Mouse (Mus musculus) myocyte (in vitro differentiated cells): Measurements from ENCODE around the gene Bdh1.

Experiments
- E2F4 ChIP-seq: IDR thresholded peaks from one replicate; pipeline ENCODE4 v1.6.1; 2011; ENCODE audit warnings: mild to moderate bottlenecking, control low read depth, moderate library complexity; ENCODE audit not compliant: insufficient read depth
- MAX ChIP-seq: IDR thresholded peaks from one replicate; pipeline ENCODE4 v1.6.1; 2011; ENCODE audit warnings: low read depth, mild to moderate bottlenecking, control low read depth
- MYOD1 ChIP-seq, 3 experiments: IDR thresholded peaks; one replicate each; pipeline ENCODE4 v1.6.1; 2011; ENCODE audit warnings: control low read depth in 2 of 3, low read depth in 2 of 3, mild to moderate bottlenecking in 2 of 3, moderate library complexity in 1 of 3; ENCODE audit not compliant: insufficient read length in 2 of 3, control insufficient read depth in 1 of 3
- MYOG ChIP-seq, 3 experiments: IDR thresholded peaks; one replicate each; pipeline ENCODE4 v1.6.1; 2011; ENCODE audit warnings: control low read depth in 2 of 3, low read depth in 2 of 3, mild to moderate bottlenecking in 2 of 3; ENCODE audit not compliant: insufficient read length in 2 of 3, control insufficient read depth in 1 of 3, insufficient read depth in 1 of 3
- POLR2A ChIP-seq: IDR thresholded peaks from one replicate; pipeline ENCODE4 v1.6.1; 2011; ENCODE audit warnings: low read depth, mild to moderate bottlenecking, control low read depth, moderate library complexity; ENCODE audit not compliant: insufficient read length
- SRF ChIP-seq: IDR thresholded peaks from one replicate; pipeline ENCODE4 v1.6.1; 2011; ENCODE audit warnings: low read depth; ENCODE audit not compliant: control insufficient read depth, insufficient read length
- TCF12 ChIP-seq: IDR thresholded peaks from one replicate; pipeline ENCODE4 v1.6.1; 2011; ENCODE audit warnings: mild to moderate bottlenecking, control low read depth; ENCODE audit not compliant: poor library complexity, insufficient read depth, severe bottlenecking
- TCF3 ChIP-seq: IDR thresholded peaks from one replicate; pipeline ENCODE4 v1.6.1; 2011; ENCODE audit warnings: low read depth, control low read depth; ENCODE audit not compliant: insufficient read length
- USF1 ChIP-seq: IDR thresholded peaks from one replicate; pipeline ENCODE4 v1.6.1; 2011; ENCODE audit warnings: low read depth, mild to moderate bottlenecking, control low read depth, moderate library complexity

DNA sequence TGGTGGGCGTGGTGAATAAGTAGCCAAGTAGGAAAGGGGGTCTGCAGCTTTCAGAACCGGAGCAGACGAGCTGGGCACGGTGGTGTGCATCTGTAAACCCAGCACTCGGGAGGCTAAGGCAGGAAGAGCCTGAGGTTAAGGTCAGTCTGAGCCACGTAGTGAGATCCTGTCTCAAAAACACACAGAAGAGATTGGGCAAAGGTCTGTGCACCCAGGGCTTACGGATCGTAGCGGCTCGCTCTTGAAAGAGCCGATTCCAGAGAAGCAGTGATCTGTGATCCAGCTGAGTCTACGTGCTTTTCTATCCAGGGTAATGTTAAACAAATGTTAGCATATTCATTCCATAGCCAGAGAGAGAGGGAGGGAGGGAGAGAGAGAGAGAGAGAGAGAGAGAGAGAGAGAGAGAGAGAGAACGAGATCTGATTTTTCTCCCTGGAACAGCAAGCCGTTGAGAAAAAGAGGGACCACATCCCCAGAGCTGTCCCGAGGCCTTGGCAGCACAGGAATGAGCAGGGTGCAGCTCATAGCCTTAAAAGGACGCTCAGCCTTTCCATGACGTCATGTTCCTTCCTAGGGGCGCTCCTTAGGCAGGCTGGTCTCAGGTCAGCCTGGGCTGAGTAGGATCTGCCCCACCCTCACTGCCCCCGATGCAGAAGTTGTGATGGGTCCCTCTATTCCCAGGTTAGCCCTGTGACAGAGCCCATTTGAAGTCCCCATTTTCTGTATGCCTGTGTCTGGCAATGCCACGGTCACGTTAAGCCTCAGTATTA, 33.4 kb downstream of the Bdh1 start:
- TF ChIP-seq POLR2A = no peak
- TF ChIP-seq MAX = no peak
- no peak for TF ChIP-seq E2F4
- no peak for TF ChIP-seq SRF
- no peak for TF ChIP-seq MYOD1 (IDR thresholded peaks at IDR 0.05; ENCODE audit: control insufficient read depth in 1 of 3, insufficient read length in 2 of 3, low read depth in 2 of 3)
- TF ChIP-seq TCF12 = no peak
- no peak for TF ChIP-seq TCF3
- TF ChIP-seq MYOG (IDR thresholded peaks at IDR 0.05; ENCODE audit: control insufficient read depth in 1 of 3, insufficient read depth in 1 of 3, insufficient read length in 2 of 3, low read depth in 2 of 3) = no peak
- TF ChIP-seq USF1 = no peak
